Mouse (Mus musculus) embryonic facial prominence, embryonic 13.5 days (tissue): Measurements from ENCODE around the gene Olfr654. TPM values are rescaled to one million over a fixed set of nuclear protein-coding genes. Genes with fewer than 3 reads are reported as not detected.

Experiments used
- polyA plus RNA-seq: library from polyadenylated mRNA; unstranded; fragments of >200 nt; fragmentation: Nextera tagmentation; extraction: Ambion mirVana; gene quantifications from 2 replicates; pipeline ENCODE4 v1.2.1, GENCODE M21; 2015

The Olfr654 gene
- polyA plus RNA-seq, 1 experiment from 2014 or later = not detected

Other genes with a start within 250 kb of the Olfr654 start
- gene Trim12c, start 233.7 kb upstream of the Olfr654 start, polyA plus RNA-seq = 2.7 and 3.1 TPM in 2 replicates
- not detected in 2 replicates for gene Trim30b, start 217.1 kb upstream of the Olfr654 start, polyA plus RNA-seq
- gene Trim30c, start 186.2 kb upstream of the Olfr654 start, polyA plus RNA-seq = 0.20 TPM in 1 of 2 replicates, not detected in the other
- 0.85 and 1.1 TPM in 2 replicates for gene Trim30a, start 121.8 kb upstream of the Olfr654 start, polyA plus RNA-seq
- gene Trim30d, start 79.2 kb upstream of the Olfr654 start, polyA plus RNA-seq = 0.31 and 0.77 TPM in 2 replicates
- gene Olfr651, start 36.9 kb upstream of the Olfr654 start, polyA plus RNA-seq = not detected in 2 replicates
- 0.04 and 0.11 TPM in 2 replicates for gene Olfr652, start 26.1 kb upstream of the Olfr654 start, polyA plus RNA-seq
- 0.06 and 0.33 TPM in 2 replicates for gene Olfr653, start 9.7 kb upstream of the Olfr654 start, polyA plus RNA-seq
- gene Olfr655, start 14.8 kb downstream of the Olfr654 start, polyA plus RNA-seq = 0.22 TPM in 1 of 2 replicates, not detected in the other
- not detected in 2 replicates for gene Olfr656, start 26.9 kb downstream of the Olfr654 start, polyA plus RNA-seq
- gene Olfr657, start 37.8 kb downstream of the Olfr654 start, polyA plus RNA-seq = not detected in 2 replicates
- 0.08 TPM in 1 of 2 replicates, not detected in the other for gene Olfr658, start 60.3 kb downstream of the Olfr654 start, polyA plus RNA-seq
- not detected in 2 replicates for gene Olfr659, start 79.7 kb downstream of the Olfr654 start, polyA plus RNA-seq
- gene Olfr661, start 99.5 kb downstream of the Olfr654 start, polyA plus RNA-seq = not detected in 2 replicates
- not detected in 2 replicates for gene Usp17le, start 190.4 kb downstream of the Olfr654 start, polyA plus RNA-seq